Mouse (Mus musculus) adrenal gland (tissue): ENCODE measurements around the gene Gm11361.

ENCODE experiments used
- intact Hi-C: fragments of 180-260 bp; cut with DNase I; formaldehyde crosslinking; loops from one replicate; pipeline ENCODE4 v1.15.1; 2025
- long read RNA-seq, 2 experiments: library from polyadenylated mRNA; unstranded; transcript quantifications; one replicate each; pipeline ENCODE4 v2.0.0; 2020; ENCODE audit warnings: borderline replicate concordance in 1 of 2; ENCODE audit not compliant: insufficient replicate concordance in 1 of 2

The Gm11361 gene
- long read RNA-seq, experiment 1, partial matches to known transcripts = 0 of 3 reads
- long read RNA-seq, experiment 1, other reads (novel, unspliced or antisense) = 0 of 3 reads
- long read RNA-seq, experiment 2, partial matches to known transcripts = 0 of 1 reads
- long read RNA-seq, experiment 2, other reads (novel, unspliced or antisense) = 0 of 1 reads

- intact Hi-C loops = no loop called here
Observed at GRCm38 (mm10) chr13:28257228-28257627, at the start of gene Gm11361. Gene Gm11361 (plus strand): TSS chr13:28257528.

GRCm38 (mm10) chr13:28264399-28264798 is 7.1 kb downstream of the Gm11361 start:
- intact Hi-C loops = no loop called here

- intact Hi-C loops = no loop called here
Observed at GRCm38 (mm10) chr13:28287368-28287767, 30.0 kb downstream of the Gm11361 start.

- intact Hi-C loops = no loop called here
Observed at GRCm38 (mm10) chr13:28294272-28294671, 36.9 kb downstream of the Gm11361 start.

- intact Hi-C loops = no loop called here
Observed at GRCm38 (mm10) chr13:28294757-28295361, 37.5 kb downstream of the Gm11361 start.

- intact Hi-C loops = no loop called here
Observed at GRCm38 (mm10) chr13:28295492-28295891, 38.2 kb downstream of the Gm11361 start.

- intact Hi-C loops = no loop called here
Observed at GRCm38 (mm10) chr13:28297098-28297497, 39.8 kb downstream of the Gm11361 start.

GRCm38 (mm10) chr13:28297577-28297976 is 40.2 kb downstream of the Gm11361 start:
- intact Hi-C loops = no loop called here
